Mouse (Mus musculus): Measurements from ENCODE around the gene Ms4a15. TPM values are rescaled to one million over a fixed set of nuclear protein-coding genes. Genes with fewer than 3 reads are reported as not detected.

Ms4a15 gene
- polyA plus RNA-seq, 1 experiment = not detected

- TF ChIP-seq CEBPB (IDR thresholded peaks at IDR 0.05; ENCODE audit: low read depth) (no peak), CTCF (IDR thresholded peaks at IDR 0.05; ENCODE audit: control insufficient read depth, insufficient read depth, insufficient read length) (peak; percentile 25)
- Histone ChIP-seq H3K36me3 (ENCODE audit: control insufficient read depth, insufficient read depth) (no peaks in the 10 kb centered on the region), H3K4me3 (ENCODE audit: insufficient read depth, poor library complexity, severe bottlenecking) (no peak overlapping the region), H3ac (ENCODE audit: control insufficient read depth, insufficient read length, low read depth) (no peak overlapping the region), H3K27me3 (ENCODE audit: control insufficient read depth, insufficient read depth, insufficient read length) (no peaks in the 10 kb centered on the region), H3K79me3 (ENCODE audit: low read depth) (no peaks in the 10 kb centered on the region), H3K79me2 (ENCODE audit: control insufficient read depth, insufficient read depth) (no peaks in the 10 kb centered on the region)
Measured at GRCm38 (mm10) chr19:10983146-10983545, 9.9 kb downstream of the Ms4a15 start.

- no peaks in the 10 kb centered on the region for H3K27me3 ChIP-seq (ENCODE audit: control insufficient read depth, insufficient read depth, insufficient read length)
- no peaks in the 10 kb centered on the region for H3K79me2 ChIP-seq (ENCODE audit: control insufficient read depth, insufficient read depth)
- TF ChIP-seq MYOG (IDR thresholded peaks at IDR 0.05; ENCODE audit: control insufficient read depth, extremely low read depth, insufficient read length) = no peak
- TF ChIP-seq MYOD1 (IDR thresholded peaks at IDR 0.05; ENCODE audit: control insufficient read depth, insufficient read length, low read depth) = no peak
- TF ChIP-seq FOSL1 (IDR thresholded peaks at IDR 0.05; ENCODE audit: insufficient read depth, low read length, poor library complexity, severe bottlenecking) = no peak
- no peak for TF ChIP-seq USF1 (IDR thresholded peaks at IDR 0.05; ENCODE audit: low read depth)
- no peak for TF ChIP-seq CTCF (IDR thresholded peaks at IDR 0.05; ENCODE audit: control insufficient read depth, insufficient read depth, insufficient read length)
- no peak for TF ChIP-seq MAX (IDR thresholded peaks at IDR 0.05)
- no peak for TF ChIP-seq CEBPB (IDR thresholded peaks at IDR 0.05; ENCODE audit: low read depth)
- H3K4me3 ChIP-seq (ENCODE audit: insufficient read depth, poor library complexity, severe bottlenecking) = no peak overlapping the region
- no peaks in the 10 kb centered on the region for H3K36me3 ChIP-seq (ENCODE audit: control insufficient read depth, insufficient read depth)
- H3K79me3 ChIP-seq (ENCODE audit: low read depth) = no peaks in the 10 kb centered on the region
- H3ac ChIP-seq (ENCODE audit: control insufficient read depth, insufficient read length, low read depth) = no peak overlapping the region
Measured at GRCm38 (mm10) chr19:10980210-10980609, 12.8 kb downstream of the Ms4a15 start.

- peak; percentile 29 for TF ChIP-seq CTCF (IDR thresholded peaks at IDR 0.05; ENCODE audit: control insufficient read depth, insufficient read depth, insufficient read length)
- no peak for TF ChIP-seq FOSL1 (IDR thresholded peaks at IDR 0.05; ENCODE audit: insufficient read depth, low read length, poor library complexity, severe bottlenecking)
- Histone ChIP-seq H3K4me3 (ENCODE audit: insufficient read depth, poor library complexity, severe bottlenecking) (no peak overlapping the region), H3K79me2 (ENCODE audit: control insufficient read depth, insufficient read depth) (no peaks in the 10 kb centered on the region), H3K27me3 (ENCODE audit: control insufficient read depth, insufficient read depth, insufficient read length) (no peaks in the 10 kb centered on the region), H3ac (ENCODE audit: control insufficient read depth, insufficient read length, low read depth) (no peak overlapping the region), H3K36me3 (ENCODE audit: control insufficient read depth, insufficient read depth) (no peaks in the 10 kb centered on the region), H3K79me3 (ENCODE audit: low read depth) (no peaks in the 10 kb centered on the region)
Measured at GRCm38 (mm10) chr19:10979184-10980168, 13.6 kb downstream of the Ms4a15 start.

GRCm38 (mm10) chr19:10976318-10976717 lies 16.7 kb downstream of the Ms4a15 start:
- H3K79me2 ChIP-seq (ENCODE audit: control insufficient read depth, insufficient read depth) = no peaks in the 10 kb centered on the region
- no peaks in the 10 kb centered on the region for H3K27me3 ChIP-seq (ENCODE audit: control insufficient read depth, insufficient read depth, insufficient read length)
- H3K36me3 ChIP-seq (ENCODE audit: control insufficient read depth, insufficient read depth) = no peaks in the 10 kb centered on the region
- no peak overlapping the region for H3K4me3 ChIP-seq (ENCODE audit: insufficient read depth, poor library complexity, severe bottlenecking)
- no peaks in the 10 kb centered on the region for H3K79me3 ChIP-seq (ENCODE audit: low read depth)
- TF ChIP-seq CEBPB (IDR thresholded peaks at IDR 0.05; ENCODE audit: low read depth) (no peak), MYOD1 (IDR thresholded peaks at IDR 0.05; ENCODE audit: control insufficient read depth, insufficient read length, low read depth) (no peak), MYOG (IDR thresholded peaks at IDR 0.05; ENCODE audit: control insufficient read depth, extremely low read depth, insufficient read length) (no peak), CTCF (IDR thresholded peaks at IDR 0.05; ENCODE audit: control insufficient read depth, insufficient read depth, insufficient read length) (no peak), FOSL1 (IDR thresholded peaks at IDR 0.05; ENCODE audit: insufficient read depth, low read length, poor library complexity, severe bottlenecking) (no peak), MAX (IDR thresholded peaks at IDR 0.05) (no peak), USF1 (IDR thresholded peaks at IDR 0.05; ENCODE audit: low read depth) (no peak)
- no peak overlapping the region for H3ac ChIP-seq (ENCODE audit: control insufficient read depth, insufficient read length, low read depth)

- Histone ChIP-seq H3K36me3 (ENCODE audit: control insufficient read depth, insufficient read depth) (no peaks in the 10 kb centered on the region), H3K79me2 (ENCODE audit: control insufficient read depth, insufficient read depth) (no peaks in the 10 kb centered on the region), H3ac (ENCODE audit: control insufficient read depth, insufficient read length, low read depth) (no peak overlapping the region), H3K79me3 (ENCODE audit: low read depth) (no peaks in the 10 kb centered on the region), H3K4me3 (ENCODE audit: insufficient read depth, poor library complexity, severe bottlenecking) (no peak overlapping the region), H3K27me3 (ENCODE audit: control insufficient read depth, insufficient read depth, insufficient read length) (no peaks in the 10 kb centered on the region)
- no peak for TF ChIP-seq CEBPB (IDR thresholded peaks at IDR 0.05; ENCODE audit: low read depth)
- peak; percentile 72 for TF ChIP-seq USF1 (IDR thresholded peaks at IDR 0.05; ENCODE audit: low read depth)
- TF ChIP-seq FOSL1 (IDR thresholded peaks at IDR 0.05; ENCODE audit: insufficient read depth, low read length, poor library complexity, severe bottlenecking) = no peak
- TF ChIP-seq MYOG (IDR thresholded peaks at IDR 0.05; ENCODE audit: control insufficient read depth, extremely low read depth, insufficient read length) = no peak
Measured at GRCm38 (mm10) chr19:10975187-10975586, 17.9 kb downstream of the Ms4a15 start.

- H3K79me2 ChIP-seq (ENCODE audit: control insufficient read depth, insufficient read depth) = no peaks in the 10 kb centered on the region
- H3K36me3 ChIP-seq (ENCODE audit: control insufficient read depth, insufficient read depth) = no peaks in the 10 kb centered on the region
- H3K4me3 ChIP-seq (ENCODE audit: insufficient read depth, poor library complexity, severe bottlenecking) = no peak within 1 kb of the TSS
- no peak within 1 kb of the TSS for H3ac ChIP-seq (ENCODE audit: control insufficient read depth, insufficient read length, low read depth)
- peaks cover 4% of the 10 kb centered on the region for H3K27me3 ChIP-seq (ENCODE audit: control insufficient read depth, insufficient read depth, insufficient read length)
- no peaks in the 10 kb centered on the region for H3K79me3 ChIP-seq (ENCODE audit: low read depth)
- TF ChIP-seq CEBPB (IDR thresholded peaks at IDR 0.05; ENCODE audit: low read depth) = no peak
- no peak for TF ChIP-seq USF1 (IDR thresholded peaks at IDR 0.05; ENCODE audit: low read depth)
- TF ChIP-seq CTCF (IDR thresholded peaks at IDR 0.05; ENCODE audit: control insufficient read depth, insufficient read depth, insufficient read length) = no peak
- no peak for TF ChIP-seq MYOG (IDR thresholded peaks at IDR 0.05; ENCODE audit: control insufficient read depth, extremely low read depth, insufficient read length)
- no peak for TF ChIP-seq MYOD1 (IDR thresholded peaks at IDR 0.05; ENCODE audit: control insufficient read depth, insufficient read length, low read depth)
- no peak for TF ChIP-seq MAX (IDR thresholded peaks at IDR 0.05)
- TF ChIP-seq FOSL1 (IDR thresholded peaks at IDR 0.05; ENCODE audit: insufficient read depth, low read length, poor library complexity, severe bottlenecking) = no peak
Measured at GRCm38 (mm10) chr19:10974238-10974865, 18.7 kb downstream of the Ms4a15 start, which contains the start of gene Ms4a10. Gene Ms4a10 (minus strand): TSS chr19:10974670.
